Mouse (Mus musculus): ENCODE data around the gene Pcnx.

The Pcnx gene

GRCm38 (mm10) chr12:81904456-81904855 is 44.6 kb downstream of the Pcnx start:
- no peak for DNase-seq (ENCODE audit: low read depth, low spot score)

- no peak for DNase-seq (ENCODE audit: low read depth, low spot score)
These were observed 46.0 kb downstream of the Pcnx start for GRCm38 (mm10) chr12:81905865-81906264.

GRCm38 (mm10) chr12:81907741-81908357 is 48.0 kb downstream of the Pcnx start:
- DNase-seq (ENCODE audit: low read depth, low spot score): no peak

GRCm38 (mm10) chr12:81910439-81910838 is 50.6 kb downstream of the Pcnx start:
- no peak for DNase-seq (ENCODE audit: low read depth, low spot score)

- peak; percentile 68 for DNase-seq (ENCODE audit: low read depth, low spot score)
These were observed 55.5 kb downstream of the Pcnx start for GRCm38 (mm10) chr12:81915176-81915950.

GRCm38 (mm10) chr12:81918346-81918745 is 58.5 kb downstream of the Pcnx start:
- peak; percentile 40 for DNase-seq (ENCODE audit: low read depth, low spot score)

- peak; percentile 11 for DNase-seq (ENCODE audit: low read depth, low spot score)
These were observed 59.1 kb downstream of the Pcnx start for GRCm38 (mm10) chr12:81918886-81919285.

- no peak for DNase-seq (ENCODE audit: low read depth, low spot score)
These were observed 60.2 kb downstream of the Pcnx start for GRCm38 (mm10) chr12:81920027-81920426.

GRCm38 (mm10) chr12:81920614-81921013 is 60.8 kb downstream of the Pcnx start:
- no peak for DNase-seq (ENCODE audit: low read depth, low spot score)

- DNase-seq (ENCODE audit: low read depth, low spot score): no peak
These were observed 62.0 kb downstream of the Pcnx start for GRCm38 (mm10) chr12:81921785-81922184.

GRCm38 (mm10) chr12:81922838-81923237 is 63.0 kb downstream of the Pcnx start:
- DNase-seq (ENCODE audit: low read depth, low spot score): no peak

- DNase-seq (ENCODE audit: low read depth, low spot score): no peak
These were observed 67.3 kb downstream of the Pcnx start for GRCm38 (mm10) chr12:81927163-81927562.

- peak; percentile 28 for DNase-seq (ENCODE audit: low read depth, low spot score)
These were observed 68.0 kb downstream of the Pcnx start for GRCm38 (mm10) chr12:81927643-81928381.

GRCm38 (mm10) chr12:81928382-81928770 is 68.6 kb downstream of the Pcnx start:
- no peak for DNase-seq (ENCODE audit: low read depth, low spot score)

- no peak for DNase-seq (ENCODE audit: low read depth, low spot score)
These were observed 72.2 kb downstream of the Pcnx start for GRCm38 (mm10) chr12:81932015-81932414.

GRCm38 (mm10) chr12:81933430-81933829 is 73.6 kb downstream of the Pcnx start:
- peak; percentile 30 for DNase-seq (ENCODE audit: low read depth, low spot score)

- no peak for DNase-seq (ENCODE audit: low read depth, low spot score)
These were observed 74.7 kb downstream of the Pcnx start for GRCm38 (mm10) chr12:81934510-81934909.

- no peak for DNase-seq (ENCODE audit: low read depth, low spot score)
These were observed 76.2 kb downstream of the Pcnx start for GRCm38 (mm10) chr12:81936066-81936465.

- DNase-seq (ENCODE audit: low read depth, low spot score): peak; percentile 72
These were observed 81.4 kb downstream of the Pcnx start for GRCm38 (mm10) chr12:81941191-81941590.

- DNase-seq (ENCODE audit: low read depth, low spot score): no peak
These were observed 83.7 kb downstream of the Pcnx start for GRCm38 (mm10) chr12:81943331-81944062.

- DNase-seq (ENCODE audit: low read depth, low spot score): no peak
These were observed 89.2 kb downstream of the Pcnx start for GRCm38 (mm10) chr12:81949026-81949425.

GRCm38 (mm10) chr12:81950016-81950415 is 90.2 kb downstream of the Pcnx start:
- DNase-seq (ENCODE audit: low read depth, low spot score): no peak

Measured in ZHBTc4 (cell line).